Mouse (Mus musculus) A20 (cell line): ENCODE measurements around the gene Gm10447.
A peak's percentile ranks its signal among the peaks of the same experiment; 100 is the strongest.

Experiments used
- DNase-seq: peaks from one replicate; pipeline ENCODE4 v3.0.0-alpha.2; 2011; ENCODE audit warnings: low read depth, low spot score

The Gm10447 gene

GRCm38 (mm10) chr11:53456474-53457371, at the start of gene Gm10447, which contains the start of gene Shroom1:
Gene Gm10447 (minus strand): TSS chr11:53457110.
Gene Shroom1 (plus strand): TSS chr11:53457205.
- no peak for DNase-seq

GRCm38 (mm10) chr11:53505026-53505663, 48.2 kb upstream of the Gm10447 start:
- no peak for DNase-seq

- DNase-seq, result no peak
Measured at GRCm38 (mm10) chr11:53504376-53504775, 47.5 kb upstream of the Gm10447 start.

GRCm38 (mm10) chr11:53503738-53504137, 46.8 kb upstream of the Gm10447 start:
- no peak for DNase-seq

GRCm38 (mm10) chr11:53502039-53502765, 45.3 kb upstream of the Gm10447 start:
- DNase-seq, result peak; percentile 46

GRCm38 (mm10) chr11:53500569-53500968, 43.7 kb upstream of the Gm10447 start:
- no peak for DNase-seq

GRCm38 (mm10) chr11:53496946-53497345, 40.0 kb upstream of the Gm10447 start:
- peak; percentile 30 for DNase-seq

GRCm38 (mm10) chr11:53495417-53495816, 38.5 kb upstream of the Gm10447 start:
- DNase-seq, result peak; percentile 4

- DNase-seq, result no peak
Measured at GRCm38 (mm10) chr11:53493243-53493955, 36.5 kb upstream of the Gm10447 start.

GRCm38 (mm10) chr11:53491954-53492401, 35.1 kb upstream of the Gm10447 start:
- no peak for DNase-seq

GRCm38 (mm10) chr11:53489421-53489820, 32.5 kb upstream of the Gm10447 start:
- DNase-seq, result no peak

- no peak for DNase-seq
Measured at GRCm38 (mm10) chr11:53489007-53489406, 32.1 kb upstream of the Gm10447 start.

GRCm38 (mm10) chr11:53486822-53487594, 30.1 kb upstream of the Gm10447 start:
- peak; percentile 46 for DNase-seq

- no peak for DNase-seq
Measured at GRCm38 (mm10) chr11:53486351-53486750, 29.4 kb upstream of the Gm10447 start.

GRCm38 (mm10) chr11:53485719-53486118, 28.8 kb upstream of the Gm10447 start:
- peak; percentile 49 for DNase-seq

- no peak for DNase-seq
Measured at GRCm38 (mm10) chr11:53483159-53483891, 26.4 kb upstream of the Gm10447 start.

- no peak for DNase-seq
Measured at GRCm38 (mm10) chr11:53481088-53481730, 24.3 kb upstream of the Gm10447 start.

GRCm38 (mm10) chr11:53479783-53480301, 22.9 kb upstream of the Gm10447 start, which contains the start of the genes Gm9945 and Sowaha:
Gene Gm9945 (plus strand): TSS chr11:53480166.
Gene Sowaha (minus strand): TSS chr11:53480274.
- no peak for DNase-seq
